Mouse (Mus musculus) liver, adult 2 months (tissue): ENCODE data around the gene Nf2. TPM values are rescaled to one million over a fixed set of nuclear protein-coding genes. Genes with fewer than 3 reads are reported as not detected.
"Not testable (repeated sequence)": the region's sequence is repeated elsewhere in the genome, so short reads cannot be mapped to it uniquely, and the experiment has no call there.

Experiments
- DNase-seq: peaks from one replicate; pipeline ENCODE4 v3.0.0-alpha.2; 2011; ENCODE audit warnings: low read depth, low spot score; ENCODE audit errors: extremely low read depth
- H3K27ac ChIP-seq: fragments of 200-500 bp; replicated peaks from 2 replicates; pipeline ENCODE4 v1.5.1; 2012; ENCODE audit warnings: low read depth, mild to moderate bottlenecking, control low read depth, inconsistent platforms, low read length; ENCODE audit not compliant: insufficient read depth
- H3K27me3 ChIP-seq: fragments of 200-500 bp; 2 replicates; pipeline ENCODE4 v1.6.1; 2012; ENCODE audit warnings: mild to moderate bottlenecking, moderate library complexity, low read length, inconsistent platforms; ENCODE audit not compliant: control insufficient read depth, insufficient read depth
- H3K36me3 ChIP-seq: fragments of 200-500 bp; 2 replicates; pipeline ENCODE4 v1.6.1; 2012; ENCODE audit warnings: low read length, inconsistent platforms; ENCODE audit not compliant: control insufficient read depth, insufficient read depth
- H3K4me1 ChIP-seq: fragments of 200-500 bp; 2 replicates; pipeline ENCODE4 v1.6.1; 2011; ENCODE audit warnings: low read length; ENCODE audit not compliant: control insufficient read depth, insufficient read depth
- H3K4me3 ChIP-seq: fragments of 200-500 bp; 2 replicates; pipeline ENCODE4 v1.5.1; 2011; ENCODE audit warnings: low read depth, mild to moderate bottlenecking, control low read depth, low read length, moderate library complexity; ENCODE audit not compliant: insufficient read depth
- H3K79me2 ChIP-seq: fragments of 200-500 bp; 2 replicates; pipeline ENCODE4 v1.6.1; 2012; ENCODE audit warnings: inconsistent platforms, mild to moderate bottlenecking, low read length, moderate library complexity; ENCODE audit not compliant: control insufficient read depth, insufficient read depth
- H3K9ac ChIP-seq: fragments of 200-500 bp; 2 replicates; pipeline ENCODE4 v1.6.1; 2012; ENCODE audit warnings: low read depth, mild to moderate bottlenecking, control low read depth, inconsistent platforms, low read length
- CTCF ChIP-seq: fragments of 200-500 bp; IDR thresholded peaks from 2 replicates; pipeline ENCODE4 v1.5.1; 2011; ENCODE audit warnings: low read depth, low read length, control low read depth
- POLR2A ChIP-seq: fragments of 200-500 bp; IDR thresholded peaks from 2 replicates; pipeline ENCODE4 v1.6.1; 2011; ENCODE audit warnings: low read length, control low read depth; ENCODE audit not compliant: insufficient read depth; ENCODE audit errors: extremely low read depth
- WGBS: fragments of 180-500 bp; shearing (Covaris S2); methylation state at CpG from one replicate; pipeline ENCODE4 v1.1.7; 2018; 5-methylcytosine and 5-hydroxymethylcytosine counted together
- polyA plus RNA-seq: library from polyadenylated mRNA; depleted of rRNA; stranded (reverse); fragments of >200 nt; gene quantifications from 2 replicates; pipeline ENCODE4 v1.2.3, GENCODE M21; 2012
- total RNA-seq: library from RNA; depleted of rRNA; stranded (reverse); fragments of >200 nt; gene quantifications from 2 replicates; pipeline ENCODE4 v1.2.3, GENCODE M21; 2014

Nf2 gene
- total and polyA plus RNA-seq, 2 experiments, result 11.1 to 16.4 TPM

DNA sequence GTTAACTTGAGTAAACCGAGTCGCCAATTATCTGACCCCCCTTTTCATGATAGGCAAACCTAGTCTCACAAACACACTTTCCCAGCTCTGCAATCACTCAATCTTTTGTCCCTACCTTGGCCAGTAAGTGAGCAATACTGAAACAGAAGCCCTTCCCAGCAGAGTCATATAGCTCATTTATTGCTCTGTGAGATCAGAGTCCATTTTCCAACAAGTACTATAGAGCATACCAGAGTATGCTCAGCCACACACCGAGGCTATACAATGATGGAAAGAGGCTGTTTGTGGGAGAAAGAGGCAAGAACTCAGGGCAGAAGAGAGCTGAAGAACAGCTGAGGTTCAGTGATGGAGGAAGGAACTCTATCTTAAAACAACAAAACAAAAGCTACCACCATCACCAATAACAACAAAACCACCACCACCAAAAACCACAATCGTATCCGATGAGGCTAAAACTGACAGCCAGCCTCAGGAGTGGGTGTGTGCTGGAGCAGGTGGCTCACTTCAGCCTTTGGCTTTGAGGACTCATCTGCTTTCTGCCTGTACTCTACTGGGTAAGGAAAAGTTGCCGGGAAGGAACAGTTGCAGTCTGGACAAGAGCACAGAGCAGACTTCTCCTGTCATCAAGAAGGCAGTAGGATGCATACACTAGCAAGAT lies 25.6 kb downstream of the Nf2 start:
- Histone ChIP-seq H3K27me3 (no peaks in the 10 kb centered on the region), H3K9ac (no peak overlapping the region), H3K27ac (no peak overlapping the region), H3K79me2 (peaks cover 19% of the 10 kb centered on the region; the same call in 1 of the 2 replicates), H3K4me1 (peaks cover 2% of the 10 kb centered on the region; the same call in 1 of the 2 replicates), H3K4me3 (no peak overlapping the region), H3K36me3 (peaks cover 6% of the 10 kb centered on the region; the same call in 1 of the 2 replicates)
- no peak for TF ChIP-seq POLR2A
- no peak for TF ChIP-seq CTCF
- WGBS, result 88% methylated on average over 6 of the region's 6 CpGs
- no peak for DNase-seq

DNA sequence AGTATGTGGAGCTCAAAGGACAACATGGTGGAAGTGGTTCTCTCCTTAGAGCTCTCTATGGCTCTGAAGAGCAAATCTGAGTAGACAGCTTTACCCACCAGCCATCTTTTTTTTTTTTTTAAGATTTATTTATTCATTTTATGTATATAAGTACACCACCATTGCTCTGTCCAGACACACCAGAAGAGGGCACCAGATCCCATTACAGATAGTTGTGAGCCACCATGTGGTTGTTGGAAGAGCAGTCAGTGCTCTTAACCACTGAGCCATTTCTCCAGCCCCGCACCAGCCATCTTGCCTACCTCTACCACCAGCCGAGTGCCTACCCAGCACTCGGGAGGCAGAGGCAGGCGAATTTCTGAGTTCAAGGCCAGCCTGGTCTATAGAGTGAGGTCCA lies 26.9 kb downstream of the Nf2 start:
- H3K27me3 ChIP-seq, H3K9ac ChIP-seq, H3K4me3 ChIP-seq, H3K4me1 ChIP-seq, H3K27ac ChIP-seq: not testable (repeated sequence)
- 94% methylated on average over 4 of the region's 4 CpGs for WGBS
- TF ChIP-seq CTCF, result peak; percentile 50
- DNase-seq, result peak; percentile 30
- peaks cover 15% of the 10 kb centered on the region; the same call in 1 of the 2 replicates for H3K79me2 ChIP-seq
- peaks cover 13% of the 10 kb centered on the region for H3K36me3 ChIP-seq

DNA sequence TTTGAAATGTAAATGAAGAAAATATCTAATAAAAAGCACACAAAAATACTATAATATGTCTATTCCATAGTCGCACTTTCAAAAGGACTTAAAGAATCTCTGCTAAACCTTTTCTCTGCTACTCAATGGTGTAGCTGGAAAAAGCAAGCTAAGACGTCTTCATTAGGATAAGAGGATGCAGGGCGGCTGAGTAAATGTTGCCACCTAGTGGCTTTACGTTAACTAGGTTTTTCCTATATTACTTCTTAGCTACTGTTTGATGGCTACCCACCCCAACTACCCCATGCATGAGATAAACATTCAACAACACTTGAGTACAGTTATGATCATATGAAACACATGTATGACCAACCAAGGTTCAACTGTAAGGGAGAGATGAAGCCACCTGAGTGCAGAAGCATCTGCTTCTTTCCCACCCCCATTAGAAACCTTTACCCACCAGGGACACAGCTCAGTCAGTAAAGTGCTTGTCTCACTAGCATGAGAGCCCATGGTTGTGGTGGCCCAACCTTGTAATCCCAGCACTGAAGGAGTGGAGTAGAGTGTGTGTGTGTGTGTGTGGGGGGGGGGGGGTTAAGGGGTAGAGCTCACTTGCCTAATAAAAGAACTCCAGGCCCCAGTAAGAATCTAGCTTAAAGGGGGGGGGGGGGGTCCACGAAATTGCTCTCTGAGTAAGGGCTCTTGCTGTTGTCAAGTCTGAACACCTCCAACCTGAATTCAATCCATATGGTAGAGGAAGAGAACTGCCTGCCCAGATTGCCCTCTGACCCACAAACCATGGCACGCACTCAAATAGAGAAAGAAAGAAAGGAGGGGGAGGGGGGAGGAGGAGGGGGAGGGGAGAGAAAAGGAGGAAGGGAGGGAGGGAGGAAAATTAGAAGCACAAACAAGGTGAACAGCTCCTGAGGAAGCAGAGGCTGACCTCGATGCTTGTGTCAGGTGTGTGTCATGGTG lies 27.6 kb downstream of the Nf2 start:
- Histone ChIP-seq H3K79me2 (peaks cover 11% of the 10 kb centered on the region; the same call in 1 of the 2 replicates), H3K4me3 (no peak overlapping the region), H3K9ac (no peak overlapping the region), H3K4me1 (peaks cover 2% of the 10 kb centered on the region; the same call in 1 of the 2 replicates), H3K27ac (no peak overlapping the region), H3K27me3 (no peaks in the 10 kb centered on the region), H3K36me3 (peaks cover 19% of the 10 kb centered on the region)
- DNase-seq, result no peak
- no peak for TF ChIP-seq POLR2A
- TF ChIP-seq CTCF, result 0 out of 2 replicates have a peak, but pooled peaks have one; percentile 11
- 70% methylated on average over 7 of the region's 7 CpGs for WGBS

DNA sequence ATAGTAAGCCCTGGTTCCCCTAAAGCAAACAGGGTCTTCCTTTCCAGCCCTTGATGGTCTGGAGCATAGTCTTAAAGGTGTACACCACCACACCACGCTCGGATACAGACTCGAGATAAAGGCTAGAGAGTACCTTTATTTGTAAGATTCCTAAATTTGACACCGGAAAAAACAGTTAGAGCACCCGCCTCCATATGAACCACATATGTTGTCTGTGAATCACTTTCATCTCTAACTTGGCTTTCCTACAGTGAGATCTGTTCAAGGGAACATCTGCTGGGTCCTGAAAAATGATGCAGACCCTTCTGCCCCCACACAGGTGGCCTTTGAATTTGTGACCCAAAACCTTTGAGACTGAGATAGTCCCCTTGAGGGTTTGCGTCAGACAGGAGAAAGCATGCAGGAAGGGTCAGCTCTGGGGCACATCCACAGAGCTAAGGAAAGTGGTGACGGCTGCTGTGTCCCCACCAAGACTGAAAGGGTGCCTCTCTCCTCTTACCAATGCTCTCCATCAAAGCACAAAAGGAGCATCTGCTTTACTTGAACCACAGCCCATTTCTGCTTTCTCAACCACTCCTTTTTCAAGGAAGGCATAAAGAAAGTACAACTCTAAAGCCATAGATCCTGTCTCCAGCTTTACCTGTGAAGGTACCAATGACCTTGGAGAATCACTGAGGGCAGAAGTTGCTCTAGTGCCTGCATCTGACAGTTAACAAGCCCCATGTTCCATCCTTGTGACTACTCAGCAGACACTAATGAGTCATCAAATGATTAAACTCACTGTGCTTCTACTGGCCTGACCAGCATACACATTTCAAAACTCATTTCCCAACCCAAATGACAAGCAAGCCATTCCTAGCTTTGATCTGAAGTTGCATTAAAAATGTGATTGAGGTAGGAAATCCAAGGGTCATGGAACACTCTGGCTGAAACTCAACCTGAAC lies 34.6 kb downstream of the Nf2 start:
- TF ChIP-seq CTCF (no peak), POLR2A (no peak)
- Histone ChIP-seq H3K4me3 (no peak overlapping the region), H3K36me3 (peaks cover 23% of the 10 kb centered on the region), H3K9ac (no peak overlapping the region), H3K79me2 (no peaks in the 10 kb centered on the region), H3K4me1 (no peaks in the 10 kb centered on the region), H3K27ac (no peak overlapping the region), H3K27me3 (no peaks in the 10 kb centered on the region)
- no peak for DNase-seq
- 94% methylated on average over 7 of the region's 7 CpGs for WGBS

DNA sequence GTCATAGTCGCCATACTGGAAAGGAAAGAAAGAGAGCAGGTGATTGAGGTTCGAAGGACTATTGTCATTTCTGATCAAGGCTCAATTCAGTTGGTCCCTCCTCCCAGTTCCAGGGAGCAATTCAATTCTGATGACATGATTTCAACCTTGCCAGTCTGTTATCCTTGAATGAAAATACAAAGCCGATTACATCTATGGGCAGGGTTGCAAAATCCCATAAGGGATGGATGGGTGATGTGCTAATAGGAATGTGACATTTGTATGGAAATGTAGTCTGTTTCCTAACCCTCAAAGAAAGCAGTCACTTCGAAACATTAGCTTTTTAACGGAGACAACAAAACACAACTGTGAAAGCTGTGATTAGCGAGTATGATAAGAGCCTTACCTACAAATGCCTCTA lies 41.0 kb downstream of the Nf2 start:
- TF ChIP-seq POLR2A, result no peak
- TF ChIP-seq CTCF, result no peak
- no peak for DNase-seq
- no peak overlapping the region for H3K4me3 ChIP-seq
- no peaks in the 10 kb centered on the region for H3K27me3 ChIP-seq
- WGBS, result 90% methylated on average over 6 of the region's 6 CpGs
- no peaks in the 10 kb centered on the region for H3K79me2 ChIP-seq
- no peak overlapping the region for H3K27ac ChIP-seq
- peaks cover 19% of the 10 kb centered on the region for H3K36me3 ChIP-seq
- no peak overlapping the region for H3K9ac ChIP-seq
- no peaks in the 10 kb centered on the region for H3K4me1 ChIP-seq
